Mouse (Mus musculus) olfactory bulb, adult 2 months (tissue): ENCODE data around the gene Lonp1.

Experiments
- CTCF ChIP-seq: fragments of 200-500 bp; IDR thresholded peaks from 2 replicates; pipeline ENCODE4 v1.5.1; 2012; ENCODE audit warnings: low read depth, mild to moderate bottlenecking, low read length, moderate library complexity; ENCODE audit not compliant: insufficient read depth
- POLR2A ChIP-seq: fragments of 200-500 bp; IDR thresholded peaks from 2 replicates; pipeline ENCODE4 v1.6.1; 2012; ENCODE audit warnings: mild to moderate bottlenecking, low read depth, low read length, moderate library complexity; ENCODE audit not compliant: insufficient read depth

GRCm38 (mm10) chr17:56617628-56618027, 9.1 kb downstream of the Lonp1 start:
- TF ChIP-seq CTCF = no peak
- TF ChIP-seq POLR2A = no peak
